Mouse (Mus musculus) liver, postnatal 0 days (tissue): Measurements from ENCODE around the gene Cd164. TPM values are rescaled to one million over a fixed set of nuclear protein-coding genes. Genes with fewer than 3 reads are reported as not detected.

Experiments
- ATAC-seq: fragments of 200-750 bp; cut with Nextera tagmentation; 2 replicates; pipeline ENCODE4 v1.8.0; 2017; ENCODE audit warnings: mild to moderate bottlenecking, moderate library complexity
- DNase-seq: peaks from one replicate; pipeline ENCODE4 v3.0.0-alpha.2; 2016
- H3K27ac ChIP-seq: fragments of 300-500 bp; sonication (generic); 2 replicates; pipeline ENCODE4 v1.5.1; 2014; ENCODE audit warnings: antibody characterized with exemption, moderate library complexity, mild to moderate bottlenecking, low read depth
- H3K27me3 ChIP-seq: fragments of 300-500 bp; sonication (generic); 2 replicates; pipeline ENCODE4 v1.6.1; 2014; ENCODE audit warnings: low read length, control low read depth, mixed read lengths; ENCODE audit not compliant: insufficient read depth
- H3K36me3 ChIP-seq: fragments of 300-500 bp; sonication (generic); replicated peaks from 2 replicates; pipeline ENCODE4 v1.6.1; 2014; ENCODE audit warnings: mild to moderate bottlenecking, control low read depth, low read length, moderate library complexity, mixed read lengths; ENCODE audit not compliant: insufficient read depth
- H3K4me1 ChIP-seq: fragments of 300-500 bp; sonication (generic); 2 replicates; pipeline ENCODE4 v1.6.1; 2014; ENCODE audit warnings: antibody characterized with exemption, mild to moderate bottlenecking, control low read depth; ENCODE audit not compliant: insufficient read depth
- H3K4me2 ChIP-seq: fragments of 300-500 bp; sonication (generic); 2 replicates; pipeline ENCODE4 v1.6.1; 2014; ENCODE audit warnings: low read depth, mild to moderate bottlenecking, low read length, moderate library complexity, mixed read lengths
- H3K4me3 ChIP-seq: fragments of 300-500 bp; sonication (generic); 2 replicates; pipeline ENCODE4 v1.5.1; 2014; ENCODE audit warnings: low read depth, low read length
- H3K9ac ChIP-seq: fragments of 300-500 bp; sonication (generic); replicated peaks from 2 replicates; pipeline ENCODE4 v1.6.1; 2014; ENCODE audit warnings: mild to moderate bottlenecking, moderate library complexity
- H3K9me3 ChIP-seq: fragments of 300-500 bp; sonication (generic); 2 replicates; pipeline ENCODE4 v1.6.1; 2016; ENCODE audit warnings: mild to moderate bottlenecking, control low read depth, low read length, mixed read lengths
- CTCF ChIP-seq: sonication (generic); IDR thresholded peaks from 2 replicates; pipeline ENCODE4 v1.5.1; 2016; ENCODE audit warnings: antibody characterized with exemption, low read depth
- EP300 ChIP-seq: IDR thresholded peaks from 2 replicates; pipeline ENCODE4 v1.6.1; 2016; ENCODE audit warnings: antibody characterized with exemption, low read depth, mild to moderate bottlenecking
- WGBS: fragments of 180-500 bp; shearing (Covaris S2); extraction: QIAGEN DNeasy Blood & Tissue Kit; methylation state at CpG from one replicate; pipeline ENCODE4 v1.1.7; 2014; ENCODE audit not compliant: insufficient replicate concordance; 5-methylcytosine and 5-hydroxymethylcytosine counted together
- polyA plus RNA-seq: library from polyadenylated mRNA; unstranded; fragments of >200 nt; fragmentation: Nextera tagmentation; extraction: Ambion mirVana; gene quantifications from 2 replicates; pipeline ENCODE4 v1.2.1, GENCODE M21; 2015

The Cd164 gene
- polyA plus RNA-seq, 1 experiment from 2014 or later: 93.3 TPM

DNA sequence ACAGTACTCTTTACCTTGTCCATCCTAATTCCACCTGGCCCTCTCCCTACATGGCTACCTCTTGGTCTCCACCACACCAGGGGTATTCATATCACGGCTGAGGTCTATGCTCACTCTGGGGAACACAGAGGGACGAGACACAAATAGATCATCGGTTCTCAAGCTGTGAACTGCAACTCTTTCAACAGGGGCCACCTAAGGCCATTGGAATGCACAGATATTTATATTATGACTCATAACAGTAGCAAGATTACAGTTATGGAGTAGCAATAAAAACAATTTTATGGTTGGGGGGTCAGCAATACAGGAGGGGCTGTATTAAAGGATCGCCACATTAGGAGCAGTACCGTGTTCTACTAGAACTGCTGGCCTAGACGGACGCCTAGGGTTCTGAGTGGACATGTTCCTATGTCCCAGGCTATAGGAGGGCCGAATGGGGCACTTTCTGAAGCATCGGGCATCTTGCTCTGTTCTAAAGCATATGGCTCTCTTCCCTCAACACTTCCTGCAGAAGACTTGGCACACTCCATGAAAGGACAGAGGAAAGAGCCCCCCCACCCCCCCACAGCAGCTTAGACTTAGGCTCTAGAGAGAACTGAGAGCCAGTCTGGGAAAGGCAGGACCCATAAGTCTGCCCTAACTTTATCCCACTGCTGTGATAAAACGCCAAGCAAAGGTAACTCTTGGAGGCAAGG, 42.6 kb downstream of the Cd164 start:
- Histone ChIP-seq H3K4me1 (no peaks in the 10 kb centered on the region), H3K9me3 (peaks cover 8% of the 10 kb centered on the region), H3K4me3 (no peak overlapping the region), H3K36me3 (no peaks in the 10 kb centered on the region), H3K9ac (no peak overlapping the region), H3K27me3 (no peaks in the 10 kb centered on the region), H3K27ac (no peak overlapping the region), H3K4me2 (no peak overlapping the region)
- WGBS: 83% methylated on average over 10 of the region's 10 CpGs
- no peak for TF ChIP-seq CTCF
- DNase-seq (no peak), ATAC-seq (no peak)

DNA sequence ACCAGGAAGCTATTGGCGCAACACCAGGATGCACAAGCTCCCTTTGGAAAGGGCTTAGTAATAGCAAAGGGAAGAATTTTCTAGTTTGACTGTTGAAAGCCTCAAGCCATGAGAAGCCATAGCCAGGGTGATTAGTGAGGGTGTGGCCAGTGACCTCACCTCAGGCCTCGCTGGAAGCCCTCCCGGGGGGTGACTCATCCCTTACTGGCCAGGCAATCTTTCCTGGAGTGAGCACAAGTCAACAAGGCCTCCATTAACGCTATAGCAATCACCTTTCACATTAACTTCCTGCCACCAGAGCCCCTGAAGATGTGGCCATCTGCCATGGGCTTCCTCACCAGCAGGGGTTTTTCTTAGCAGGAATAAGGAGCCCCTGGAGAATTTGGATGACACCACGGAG, 45.9 kb downstream of the Cd164 start:
- no peak overlapping the region for H3K9ac ChIP-seq
- ATAC-seq (peak; percentile 71; the same call in 1 of the 2 replicates), DNase-seq (peak; percentile 32)
- H3K27ac ChIP-seq: no peak overlapping the region
- H3K4me3 ChIP-seq: no peak overlapping the region
- peaks cover 3% of the 10 kb centered on the region; the same call in 1 of the 2 replicates for H3K9me3 ChIP-seq
- WGBS: 28% methylated on average over 5 of the region's 5 CpGs
- no peak for TF ChIP-seq EP300
- no peak for TF ChIP-seq CTCF
- H3K4me2 ChIP-seq: no peak overlapping the region
- no peaks in the 10 kb centered on the region for H3K36me3 ChIP-seq
- no peaks in the 10 kb centered on the region for H3K4me1 ChIP-seq
- no peaks in the 10 kb centered on the region for H3K27me3 ChIP-seq

DNA sequence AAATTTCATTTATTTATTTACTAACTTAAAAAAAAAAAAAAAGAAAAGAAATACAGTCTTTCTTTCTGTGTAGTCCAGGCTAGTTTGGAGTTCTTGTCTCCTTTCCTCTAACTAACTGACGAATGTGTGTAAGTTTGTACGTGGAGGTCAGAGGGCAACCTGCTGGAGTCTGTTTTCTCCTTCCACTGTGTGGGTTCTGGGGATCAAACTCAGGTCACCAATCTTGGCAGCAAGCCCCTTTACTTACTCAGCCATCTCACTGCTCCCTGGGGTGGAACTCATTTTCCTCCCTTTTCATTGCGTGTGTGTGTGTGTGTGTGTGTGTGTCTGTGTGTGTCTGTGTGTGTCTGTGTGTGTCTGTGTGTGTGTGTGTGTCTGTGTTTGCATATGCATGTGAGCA, 49.1 kb downstream of the Cd164 start:
- Histone ChIP-seq H3K4me2 (no peak overlapping the region), H3K9me3 (no peaks in the 10 kb centered on the region), H3K27ac (no peak overlapping the region), H3K36me3 (no peaks in the 10 kb centered on the region), H3K4me3 (no peak overlapping the region), H3K27me3 (no peaks in the 10 kb centered on the region), H3K9ac (no peak overlapping the region), H3K4me1 (peaks cover 9% of the 10 kb centered on the region)
- no peak for DNase-seq
- no peak for ATAC-seq
- WGBS: 58% methylated on average over 3 of the region's 3 CpGs
- TF ChIP-seq EP300: no peak
- TF ChIP-seq CTCF: no peak

DNA sequence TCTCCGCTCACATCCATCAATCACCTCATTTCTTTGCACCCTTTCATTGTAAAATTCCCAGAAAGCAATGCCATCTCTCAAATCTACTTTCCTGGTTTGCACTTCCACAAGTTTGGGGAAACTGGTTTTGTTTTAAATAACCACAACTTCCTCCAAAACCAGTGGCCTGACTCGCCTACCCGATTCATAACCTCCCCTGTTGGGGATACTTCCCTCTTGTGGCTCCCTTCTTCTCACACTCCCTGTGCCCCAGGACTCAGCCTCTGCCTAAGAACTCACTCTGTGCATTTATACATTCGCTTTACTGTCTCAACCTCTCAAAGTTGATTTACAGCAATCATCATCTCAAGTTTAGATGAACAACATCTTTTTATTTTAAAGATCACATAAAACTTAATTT, 51.9 kb downstream of the Cd164 start:
- no peaks in the 10 kb centered on the region for H3K36me3 ChIP-seq
- no peak for ATAC-seq
- WGBS: 42% methylated on average over 4 of the region's 4 CpGs
- no peak overlapping the region for H3K4me2 ChIP-seq
- no peak overlapping the region for H3K4me3 ChIP-seq
- H3K27ac ChIP-seq: no peak overlapping the region
- H3K9me3 ChIP-seq: no peaks in the 10 kb centered on the region
- no peak overlapping the region for H3K9ac ChIP-seq
- no peak for TF ChIP-seq EP300
- TF ChIP-seq CTCF: no peak; the same call in 1 of the 2 replicates
- H3K4me1 ChIP-seq: peaks cover 23% of the 10 kb centered on the region
- H3K27me3 ChIP-seq: no peaks in the 10 kb centered on the region
- no peak for DNase-seq

DNA sequence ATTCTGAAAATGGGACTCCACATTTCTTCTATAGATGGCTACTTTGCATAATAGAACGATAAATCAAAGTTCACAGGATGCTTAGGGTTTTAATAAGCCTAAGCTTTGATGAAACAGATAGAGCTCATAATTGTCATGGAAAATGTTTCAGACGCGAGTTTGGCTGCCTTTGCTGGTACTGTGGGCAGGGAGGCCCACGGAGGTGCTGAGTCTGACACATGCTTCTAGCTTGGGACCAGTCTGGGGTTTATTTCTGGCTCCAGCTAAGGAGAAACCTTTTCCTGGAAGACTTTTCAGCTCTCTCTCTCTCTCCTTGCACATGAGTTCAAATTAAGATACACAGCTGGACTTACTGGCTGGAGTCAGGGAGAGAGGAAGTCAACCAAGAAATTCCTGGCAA, 53.1 kb downstream of the Cd164 start:
- 59% methylated on average over 4 of the region's 4 CpGs for WGBS
- no peak overlapping the region for H3K9ac ChIP-seq
- DNase-seq: no peak
- no peak for TF ChIP-seq CTCF
- no peak overlapping the region for H3K4me2 ChIP-seq
- ATAC-seq: no peak
- no peak overlapping the region for H3K4me3 ChIP-seq
- no peaks in the 10 kb centered on the region for H3K9me3 ChIP-seq
- peaks cover 24% of the 10 kb centered on the region for H3K4me1 ChIP-seq
- H3K27me3 ChIP-seq: no peaks in the 10 kb centered on the region
- H3K36me3 ChIP-seq: no peaks in the 10 kb centered on the region
- H3K27ac ChIP-seq: no peak overlapping the region

DNA sequence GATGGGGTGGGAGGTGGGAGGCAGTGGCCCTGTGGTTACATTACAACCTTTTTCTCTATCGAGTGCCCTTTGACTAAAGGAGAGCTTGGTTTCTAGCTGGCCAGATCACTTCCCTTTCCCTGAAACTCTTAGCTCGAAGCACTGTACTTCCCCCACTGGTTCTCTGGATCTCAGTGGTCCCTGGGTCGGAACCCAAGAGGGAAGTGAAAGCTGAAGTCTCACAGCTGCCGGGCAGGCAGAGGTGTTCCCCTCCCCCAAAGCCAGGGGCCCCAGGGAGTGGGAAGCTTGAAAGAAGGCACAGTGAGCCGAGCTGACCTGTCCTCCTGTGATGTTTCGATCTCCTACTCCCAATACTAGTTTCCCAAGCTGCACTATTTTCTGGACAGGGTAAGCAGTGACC, 54.0 kb downstream of the Cd164 start:
- ATAC-seq: peak; percentile 59; the same call in 1 of the 2 replicates
- WGBS: 15% methylated on average over 6 of the region's 6 CpGs
- Histone ChIP-seq H3K36me3 (no peaks in the 10 kb centered on the region), H3K4me3 (no peak overlapping the region), H3K27me3 (no peaks in the 10 kb centered on the region), H3K4me2 (peak overlapping the region; percentile 8), H3K9ac (no peak overlapping the region), H3K9me3 (no peaks in the 10 kb centered on the region), H3K4me1 (peaks cover 24% of the 10 kb centered on the region), H3K27ac (no peak overlapping the region)
- TF ChIP-seq EP300: no peak
- no peak for TF ChIP-seq CTCF
- DNase-seq: peak; percentile 62
